Mouse (Mus musculus): ENCODE data around the gene Gpa33.

Gene Gpa33

DNA sequence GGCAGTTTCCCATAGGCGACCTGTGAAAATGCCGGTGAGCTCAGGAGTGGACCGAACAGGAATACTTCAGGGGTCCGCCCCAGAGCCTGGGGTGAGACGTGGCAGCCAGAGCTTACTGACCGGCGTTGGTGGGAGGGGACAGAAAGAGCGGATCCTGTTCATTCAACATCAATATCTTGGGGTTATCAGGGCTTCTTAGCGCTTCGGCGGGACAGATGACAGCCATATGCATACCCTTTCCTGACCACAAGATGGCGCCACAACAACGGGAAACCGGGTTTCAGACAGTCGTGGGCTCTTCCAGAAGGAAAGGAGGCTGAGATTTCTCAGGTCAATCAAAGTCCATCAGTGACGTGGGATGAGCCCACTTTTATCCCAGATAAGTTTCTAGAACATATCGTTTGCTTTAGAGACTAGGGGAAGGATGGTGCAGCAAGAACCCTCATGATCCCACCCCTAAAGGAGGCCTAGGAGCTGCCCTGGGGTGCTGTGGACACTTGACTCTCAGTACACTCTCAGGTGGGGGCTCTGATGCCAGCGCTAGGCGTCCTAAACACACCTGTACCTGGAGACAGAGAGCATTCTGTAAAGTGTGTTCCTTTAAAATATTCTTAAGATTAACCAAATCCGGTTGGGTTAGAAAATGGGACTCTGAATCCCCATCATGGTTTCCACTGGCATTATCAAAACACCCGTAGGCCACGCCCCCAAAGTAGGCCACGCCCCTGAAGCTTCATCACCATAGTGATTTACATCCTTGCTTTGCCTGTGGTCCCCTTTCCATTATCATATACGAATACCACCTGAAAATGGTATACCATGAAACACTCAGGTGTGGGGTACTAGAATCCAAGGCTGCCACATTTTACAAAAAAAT lies 30.8 kb downstream of the Gpa33 start:
- DNase-seq (ENCODE audit: extremely low read depth, low read depth, low spot score): no peak

DNA sequence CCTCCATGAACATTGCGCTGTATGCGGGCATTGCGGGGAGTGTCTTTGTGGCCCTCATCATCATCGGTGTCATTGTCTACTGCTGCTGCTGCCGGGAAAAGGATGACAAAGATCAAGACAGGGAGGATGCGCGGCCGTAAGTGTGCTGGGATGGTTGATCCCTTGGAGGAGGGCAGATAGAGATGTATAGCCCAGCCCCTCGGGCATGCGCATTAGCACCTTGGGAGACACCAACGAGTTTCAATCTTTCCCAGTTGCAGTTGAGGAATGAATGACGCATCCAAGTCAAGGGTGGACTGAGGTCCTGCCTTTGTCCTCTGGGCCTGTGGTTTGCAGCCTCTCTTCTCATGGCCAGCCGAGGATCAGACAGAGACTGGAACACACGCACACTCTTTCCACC lies 34.5 kb downstream of the Gpa33 start:
- DNase-seq (ENCODE audit: extremely low read depth, low read depth, low spot score): no peak

DNA sequence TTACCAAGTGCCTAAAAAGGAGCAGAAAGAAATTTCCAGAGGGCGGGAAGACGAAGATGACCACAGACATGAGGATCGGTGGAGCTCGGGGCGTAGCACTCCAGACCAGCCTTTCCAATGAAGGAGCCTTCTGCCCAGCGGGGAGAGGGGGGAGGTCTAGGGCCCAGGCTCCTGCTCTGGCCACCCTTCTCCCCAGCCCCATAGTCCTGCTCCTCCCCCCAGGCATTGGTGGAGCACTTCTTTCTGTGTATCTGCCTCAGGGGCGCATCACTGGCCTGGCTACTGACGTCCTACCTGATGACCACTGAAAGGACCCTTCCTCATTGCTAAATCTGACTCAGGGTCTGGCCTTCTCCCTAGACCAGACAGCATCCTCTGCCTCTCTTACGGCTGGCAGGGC lies 35.1 kb downstream of the Gpa33 start:
- DNase-seq (ENCODE audit: extremely low read depth, low read depth, low spot score): no peak

DNA sequence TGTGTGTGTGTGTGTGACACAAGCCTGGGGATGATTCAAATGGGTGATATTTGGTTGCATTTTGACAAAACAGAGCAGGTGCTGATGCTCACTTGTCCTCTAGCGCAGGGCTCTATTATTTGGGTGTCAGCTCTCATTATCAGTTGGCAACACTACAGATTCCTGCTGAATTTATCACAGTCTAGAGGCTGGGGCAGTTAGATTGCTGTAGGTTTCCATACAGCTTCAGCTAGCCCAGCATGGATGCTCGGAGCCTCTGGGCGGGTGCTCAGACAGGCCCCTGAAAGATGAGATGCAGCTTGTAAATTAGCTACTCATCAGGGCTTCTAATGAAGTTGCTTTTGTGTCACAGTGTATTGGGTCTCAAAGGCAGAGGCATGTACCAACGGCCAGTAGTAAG lies 37.4 kb downstream of the Gpa33 start:
- no peak for DNase-seq (ENCODE audit: extremely low read depth, low read depth, low spot score)

GRCm38 (mm10) chr1:166168017-166168416 lies 38.0 kb downstream of the Gpa33 start:
- no peak for DNase-seq (ENCODE audit: extremely low read depth, low read depth, low spot score)

DNA sequence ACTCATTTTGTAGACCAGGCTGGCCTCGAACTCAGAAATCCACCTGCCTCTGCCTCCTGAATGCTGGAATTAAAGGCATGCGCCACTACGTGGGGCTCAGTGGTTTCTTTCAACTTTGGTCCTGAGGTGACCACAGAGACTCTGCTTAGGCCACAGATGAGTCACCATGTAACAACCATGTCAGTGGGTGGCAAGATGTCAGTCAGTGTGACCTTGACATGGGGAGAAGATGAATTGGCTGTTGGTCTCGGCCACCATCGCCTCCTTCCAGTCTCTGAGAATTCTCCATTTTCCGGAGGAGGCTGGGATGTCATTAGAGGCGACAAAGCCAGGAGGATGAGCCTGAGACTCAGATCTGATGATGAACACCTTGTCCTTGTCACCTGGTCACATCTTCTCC lies 39.7 kb downstream of the Gpa33 start:
- DNase-seq (ENCODE audit: extremely low read depth, low read depth, low spot score): no peak

GRCm38 (mm10) chr1:166170852-166171251 lies 40.8 kb downstream of the Gpa33 start:
- DNase-seq (ENCODE audit: extremely low read depth, low read depth, low spot score): no peak

DNA sequence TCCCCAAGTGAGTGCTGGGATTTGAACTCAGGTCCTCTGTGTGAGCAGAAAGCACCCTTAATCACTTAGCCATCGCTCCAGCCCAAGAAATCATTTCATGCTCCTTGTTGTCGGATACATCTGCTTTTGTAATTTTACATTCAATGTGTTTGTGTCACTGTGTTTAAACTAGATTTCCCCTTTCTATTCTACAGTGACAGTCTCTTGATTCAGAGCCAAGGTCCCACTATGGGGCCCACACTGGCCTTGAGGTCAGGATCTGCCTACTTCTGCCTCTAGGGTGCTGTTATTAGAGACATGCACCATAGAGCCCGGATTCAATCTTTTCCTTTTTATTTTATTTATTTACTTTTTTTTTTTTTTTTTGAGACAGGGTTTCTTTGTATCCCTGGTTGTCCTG lies 43.0 kb downstream of the Gpa33 start:
- DNase-seq (ENCODE audit: extremely low read depth, low read depth, low spot score): no peak

GRCm38 (mm10) chr1:166173621-166174020 lies 43.6 kb downstream of the Gpa33 start:
- DNase-seq (ENCODE audit: extremely low read depth, low read depth, low spot score): no peak

DNA sequence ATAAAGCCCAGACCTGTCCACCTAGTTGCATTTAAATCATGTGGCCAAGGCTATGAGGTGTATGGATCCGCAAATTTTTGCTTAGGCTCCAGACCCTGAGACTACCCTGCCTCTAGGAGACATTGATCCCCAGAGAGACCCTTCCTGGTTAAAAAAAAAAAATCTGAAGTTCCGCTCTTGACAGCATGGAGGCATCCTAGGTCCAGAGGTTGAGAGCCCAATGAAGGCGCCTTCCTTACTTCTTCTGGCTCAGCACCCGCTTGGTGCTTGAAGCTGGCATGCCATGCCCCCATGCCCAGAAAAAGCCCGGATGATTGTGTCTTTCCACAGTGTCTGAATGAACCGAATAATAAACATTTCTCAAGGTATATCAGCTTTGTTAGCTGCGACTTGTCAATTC lies 51.5 kb downstream of the Gpa33 start:
- no peak for DNase-seq (ENCODE audit: extremely low read depth, low read depth, low spot score)

GRCm38 (mm10) chr1:166182952-166183627 lies 53.1 kb downstream of the Gpa33 start:
- DNase-seq (ENCODE audit: extremely low read depth, low read depth, low spot score): peak; percentile 52

- no peak for DNase-seq (ENCODE audit: extremely low read depth, low read depth, low spot score)
These were observed 54.6 kb downstream of the Gpa33 start for GRCm38 (mm10) chr1:166184391-166185229.

GRCm38 (mm10) chr1:166185357-166185756 lies 55.3 kb downstream of the Gpa33 start:
- no peak for DNase-seq (ENCODE audit: extremely low read depth, low read depth, low spot score)

GRCm38 (mm10) chr1:166189821-166190220 lies 59.8 kb downstream of the Gpa33 start:
- no peak for DNase-seq (ENCODE audit: extremely low read depth, low read depth, low spot score)

- no peak for DNase-seq (ENCODE audit: extremely low read depth, low read depth, low spot score)
These were observed 74.1 kb downstream of the Gpa33 start for GRCm38 (mm10) chr1:166204171-166204570.

DNA sequence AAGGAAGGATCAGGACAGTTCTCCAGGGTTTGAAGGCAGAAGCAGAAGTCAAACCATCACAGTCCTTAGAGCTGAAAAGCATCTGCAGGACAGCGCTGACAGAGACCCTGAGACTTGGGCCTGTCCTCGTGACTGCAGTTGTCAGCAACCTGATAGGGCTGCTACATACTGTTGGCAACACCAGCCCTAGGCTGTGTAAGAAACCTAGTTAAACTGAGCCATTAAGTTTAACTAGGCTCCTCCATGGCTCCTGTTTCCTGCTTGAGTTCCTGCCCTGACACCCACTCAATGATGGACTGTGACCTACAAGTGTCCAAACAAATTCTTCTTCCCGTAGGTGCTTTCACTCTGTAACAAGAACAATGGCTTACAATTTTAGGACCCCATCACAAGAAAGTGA lies 75.1 kb downstream of the Gpa33 start:
- no peak for DNase-seq (ENCODE audit: extremely low read depth, low read depth, low spot score)

DNA sequence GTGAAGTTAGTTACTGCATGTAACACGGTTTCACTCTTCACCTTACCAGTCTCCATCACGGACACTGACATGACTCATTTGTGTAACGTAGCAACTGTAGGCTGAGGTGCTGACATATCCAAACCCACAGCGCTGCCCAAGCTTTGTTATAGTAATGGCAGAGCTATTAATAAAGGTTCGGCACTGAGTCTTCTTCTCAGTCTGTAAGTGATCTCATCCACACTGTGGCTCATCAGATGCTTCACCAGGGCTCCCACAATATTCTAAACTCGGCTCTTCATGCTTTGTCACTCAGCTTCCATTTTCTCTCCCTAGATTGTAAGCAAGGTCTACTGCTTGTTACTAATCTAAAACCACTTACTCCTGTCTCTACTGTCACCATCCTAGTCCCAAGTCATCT lies 79.3 kb downstream of the Gpa33 start:
- no peak for DNase-seq (ENCODE audit: extremely low read depth, low read depth, low spot score)

DNA sequence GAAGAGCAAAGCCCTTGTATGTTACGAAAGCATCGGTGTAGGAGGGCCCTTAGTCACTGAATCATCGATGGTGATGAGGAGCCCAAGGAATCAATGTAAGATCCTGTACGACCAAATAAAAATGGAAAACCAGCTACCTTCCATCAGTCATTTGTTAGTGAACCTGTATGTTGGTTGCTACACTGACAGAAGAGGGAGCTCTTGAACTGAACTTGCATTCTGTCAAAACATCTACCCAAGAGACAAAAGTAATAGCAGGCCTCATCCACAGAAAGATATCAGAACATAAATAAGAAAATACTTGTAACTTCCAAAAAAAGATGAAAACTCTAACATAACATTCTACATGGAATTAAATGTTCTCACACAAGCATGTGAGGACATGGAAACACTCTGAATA lies 84.1 kb downstream of the Gpa33 start:
- DNase-seq (ENCODE audit: extremely low read depth, low read depth, low spot score): no peak
